Mouse (Mus musculus): Measurements from ENCODE around the gene Morc2a.

DNA sequence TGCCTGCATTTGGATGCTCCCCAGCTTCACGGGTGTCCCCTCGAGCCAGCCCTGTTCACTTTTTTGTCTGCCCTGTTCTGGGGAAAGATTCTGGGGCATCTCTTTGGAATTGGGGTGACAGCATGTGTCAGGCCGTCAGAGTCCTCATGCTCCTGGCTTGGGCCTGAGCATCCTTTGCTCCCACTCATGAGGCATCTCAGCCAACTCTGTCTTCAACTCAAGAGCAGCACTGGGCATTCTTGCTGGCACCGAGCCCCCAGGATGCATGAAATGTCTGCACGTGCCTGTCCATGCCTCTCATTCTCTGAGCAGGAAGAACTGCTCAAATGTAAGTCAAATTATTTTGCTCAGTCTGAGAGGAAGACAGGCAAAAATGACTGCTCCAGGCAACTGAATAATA is 75.7 kb downstream of the Morc2a start:
- TF ChIP-seq CTCF (IDR thresholded peaks at IDR 0.05; ENCODE audit: low read depth, low read length), result no peak
- TF ChIP-seq POLR2A (IDR thresholded peaks at IDR 0.05; ENCODE audit: insufficient read depth, low read length), result no peak

Measured in ES-Bruce4 (cell line).